Mouse (Mus musculus) gastrocnemius, postnatal 14 days (tissue): ENCODE results near the gene D10Jhu81e. TPM values are rescaled to one million over a fixed set of nuclear protein-coding genes. Genes with fewer than 3 reads are reported as not detected.
"Not testable (repeated sequence)": the region's sequence is repeated elsewhere in the genome, so short reads cannot be mapped to it uniquely, and the experiment has no call there.

Experiments
- DNase-seq: peaks from one replicate; pipeline ENCODE4 v3.0.0; 2021; ENCODE audit warnings: mixed read lengths
- intact Hi-C: fragments of 180-260 bp; cut with DNase I; formaldehyde crosslinking; loops from one replicate; pipeline ENCODE4 v1.15.1; 2025; ENCODE audit warnings: low total_unique reads
- long read RNA-seq, 2 experiments: library from polyadenylated mRNA; stranded (forward); transcript quantifications; one replicate each; pipeline ENCODE4 v2.0.0; 2021
- total RNA-seq, 2 experiments: library from RNA; stranded (reverse); gene quantifications; 2 replicates each; pipeline ENCODE4 v1.2.3; 2021

The D10Jhu81e gene
- 100 to 1,000 TPM; 146 to 175 TPM for total RNA-seq
- long read RNA-seq, experiment 1, transcript D10Jhu81e-201 (7 exons, 1,378 nt): major isoform, 9 of 16 reads
- long read RNA-seq, experiment 1, partial matches to known transcripts: 3 of 16 reads
- long read RNA-seq, experiment 1, other reads (novel, unspliced or antisense): 4 of 16 reads
- long read RNA-seq, experiment 2, transcript D10Jhu81e-201 (7 exons, 1,378 nt): major isoform, 13 of 20 reads
- long read RNA-seq, experiment 2, partial matches to known transcripts: 3 of 20 reads
- long read RNA-seq, experiment 2, other reads (novel, unspliced or antisense): 4 of 20 reads

- intact Hi-C loops: no loop called here
- DNase-seq: peak; percentile 100
Measured at GRCm38 (mm10) chr10:78169281-78170042, at the start of gene D10Jhu81e. Gene D10Jhu81e (minus strand): TSS chr10:78169782.

- DNase-seq: no peak
- intact Hi-C loops: no loop called here
Measured at GRCm38 (mm10) chr10:78218576-78218975, 49.0 kb upstream of the D10Jhu81e start.

GRCm38 (mm10) chr10:78216376-78217083 lies 46.9 kb upstream of the D10Jhu81e start:
- DNase-seq: no peak

GRCm38 (mm10) chr10:78214371-78214770 lies 44.8 kb upstream of the D10Jhu81e start:
- intact Hi-C loops: no loop called here
- no peak for DNase-seq

More at GRCm38 (mm10) chr10:78216376-78217083, 46.9 kb upstream of the D10Jhu81e start:
- intact Hi-C loops: no loop called here

- no peak for DNase-seq
- intact Hi-C loops: no loop called here
Measured at GRCm38 (mm10) chr10:78211311-78211710, 41.7 kb upstream of the D10Jhu81e start.

GRCm38 (mm10) chr10:78201182-78201581 lies 31.6 kb upstream of the D10Jhu81e start:
- no peak for DNase-seq
- intact Hi-C loops: loop anchor here (10.0 kb wide), 1 partner anchor 184 kb away; no protein-coding TSS in a partner anchor

- no peak for DNase-seq
- intact Hi-C loops: no loop called here
Measured at GRCm38 (mm10) chr10:78192933-78193332, 23.4 kb upstream of the D10Jhu81e start.

- intact Hi-C loops, DNase-seq: not testable (repeated sequence)
Measured at GRCm38 (mm10) chr10:78186076-78186475, 16.5 kb upstream of the D10Jhu81e start.

GRCm38 (mm10) chr10:78185381-78185725 lies 15.8 kb upstream of the D10Jhu81e start:
- intact Hi-C loops: no loop called here
- DNase-seq: no peak

- DNase-seq: peak; percentile 90
- intact Hi-C loops: no loop called here
Measured at GRCm38 (mm10) chr10:78184531-78185380, 15.2 kb upstream of the D10Jhu81e start, which contains the start of gene Pwp2. Gene Pwp2 (minus strand): TSS chr10:78185149.

GRCm38 (mm10) chr10:78183577-78183976 lies 14.0 kb upstream of the D10Jhu81e start:
- DNase-seq: no peak
- intact Hi-C loops: no loop called here

- no peak for DNase-seq
- intact Hi-C loops: no loop called here
Measured at GRCm38 (mm10) chr10:78182321-78182720, 12.7 kb upstream of the D10Jhu81e start.

GRCm38 (mm10) chr10:78174474-78174873 lies 4.9 kb upstream of the D10Jhu81e start:
- intact Hi-C loops: no loop called here
- no peak for DNase-seq

- intact Hi-C loops: no loop called here
- DNase-seq: no peak
Measured at GRCm38 (mm10) chr10:78171581-78171980, 2.0 kb upstream of the D10Jhu81e start.

GRCm38 (mm10) chr10:78171057-78171456 lies 1.5 kb upstream of the D10Jhu81e start:
- intact Hi-C loops: no loop called here
- DNase-seq: no peak

- no peak for DNase-seq
- intact Hi-C loops: no loop called here
Measured at GRCm38 (mm10) chr10:78170445-78170844, 863 bp upstream of the D10Jhu81e start.

GRCm38 (mm10) chr10:78168792-78169191 lies 790 bp downstream of the D10Jhu81e start:
- intact Hi-C loops: no loop called here
- DNase-seq: no peak

GRCm38 (mm10) chr10:78167775-78168174 lies 1.8 kb downstream of the D10Jhu81e start:
- DNase-seq: no peak
- intact Hi-C loops: no loop called here

GRCm38 (mm10) chr10:78167333-78167732 lies 2.2 kb downstream of the D10Jhu81e start:
- intact Hi-C loops: no loop called here
- no peak for DNase-seq
